ENCODE assay signal across 32 mouse cellular contexts in the genomic region with DNA sequence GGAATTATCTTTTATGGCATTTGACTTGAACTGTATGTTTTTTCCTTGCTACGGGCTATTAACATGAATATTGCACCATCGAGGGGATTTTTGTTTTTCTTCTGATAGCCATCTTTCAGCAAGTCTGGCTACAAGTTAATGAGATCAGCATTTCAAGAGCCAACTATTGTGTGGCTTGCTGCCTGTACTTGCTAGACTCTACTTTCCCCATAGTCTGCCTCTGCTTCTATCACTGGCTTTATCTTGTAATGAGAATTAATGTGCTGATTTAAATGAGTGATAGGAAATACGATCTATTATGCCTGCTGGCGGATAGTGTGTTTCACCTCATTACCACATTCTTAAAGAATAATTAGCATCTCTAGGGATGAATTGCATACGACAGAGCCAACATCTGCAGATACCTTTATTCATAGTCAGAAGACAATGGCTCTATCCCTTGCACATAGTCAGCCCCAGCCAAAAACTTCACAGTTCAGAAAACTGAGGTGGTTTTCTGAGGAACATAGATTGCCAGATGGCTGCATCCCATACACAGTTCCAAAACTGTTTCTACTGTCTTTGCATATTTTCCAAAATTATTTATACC. TPM values are rescaled to one million over a fixed set of nuclear protein-coding genes. Genes with fewer than 3 reads are reported as not detected.
DNase-seq lines count a peak whose midpoint lies in the region; ATAC-seq lines count a peak whose summit lies in the region.
"Had no signal": no experiment of that assay in that cellular context is flagged by ENCODE, and none has a peak within 500 bp of the region (broad histone marks: within the 10 kb centered on the region; RNA-seq: fewer than 3 reads in every experiment).

No protein-coding gene starts in this region.

- H3K9me3 ChIP-seq in forebrain, embryonic 12.5 days, result no peaks in the 10 kb centered on the region
- no peaks in the 10 kb centered on the region for H3K9me3 ChIP-seq in forebrain, embryonic 10.5 days
- H3K9me3 ChIP-seq in kidney, embryonic 14.5 days (ENCODE audit: control insufficient read depth, low read length), result no peaks in the 10 kb centered on the region
- H3K9me3 ChIP-seq: heart, embryonic 12.5 days; liver, embryonic 12.5 days; megakaryocyte, embryonic 14.5 days; midbrain, embryonic 12.5 days; neural tube, embryonic 12.5 days had no signal

- ATAC-seq in forebrain, embryonic 12.5 days (ENCODE audit: low FRiP score), result peak; percentile 36; the same call in 1 of the 2 replicates
- ATAC-seq in kidney, embryonic 14.5 days (ENCODE audit: low FRiP score, low TSS enrichment), result no peak
- ATAC-seq: activated CD4-positive, CD25-positive, alpha-beta regulatory T cell, adult 4 months; CD4-positive, CD25-positive, alpha-beta regulatory T cell, adult 4 months; inflammation-experienced regulatory T-cells, adult 6 months; liver, embryonic 12.5 days; liver, postnatal 0 days had no signal

- H3K36me3 ChIP-seq in forebrain, embryonic 12.5 days (replicated peaks), result no peaks in the 10 kb centered on the region
- no peaks in the 10 kb centered on the region for H3K36me3 ChIP-seq in forebrain, embryonic 10.5 days (replicated peaks)
- H3K36me3 ChIP-seq in kidney, embryonic 14.5 days (ENCODE audit: control insufficient read depth, insufficient read depth, low read length), result no peaks in the 10 kb centered on the region
- H3K36me3 ChIP-seq: heart, embryonic 12.5 days; liver, embryonic 12.5 days; midbrain, embryonic 12.5 days; neural tube, embryonic 12.5 days had no signal

- no peak overlapping the region for H3K27ac ChIP-seq in forebrain, embryonic 12.5 days
- no peak overlapping the region for H3K27ac ChIP-seq in forebrain, embryonic 10.5 days
- no peak overlapping the region for H3K27ac ChIP-seq in kidney, embryonic 14.5 days (ENCODE audit: low read depth, low read length)
- H3K27ac ChIP-seq: heart, adult 2 months; hindbrain, embryonic 14.5 days; liver, embryonic 12.5 days; midbrain, embryonic 12.5 days; neural tube, embryonic 12.5 days; stomach, postnatal 0 days had no signal

- no peaks in the 10 kb centered on the region for H3K4me1 ChIP-seq in forebrain, embryonic 12.5 days
- peaks cover 8% of the 10 kb centered on the region for H3K4me1 ChIP-seq in forebrain, embryonic 10.5 days
- 0 out of 2 replicates have a peak, but pooled peaks cover 3% of the 10 kb centered on the region for H3K4me1 ChIP-seq in kidney, embryonic 14.5 days (ENCODE audit: control insufficient read depth, insufficient read depth, low read length)
- H3K4me1 ChIP-seq: liver, embryonic 12.5 days; megakaryocyte, embryonic 14.5 days; midbrain, embryonic 12.5 days; neural tube, embryonic 12.5 days had no signal

- intact Hi-C loops in gastrocnemius, postnatal 14 days (cut with DNase I; ENCODE audit: low total_unique reads), result no loop called here

- no peak overlapping the region for H3K4me3 ChIP-seq in forebrain, embryonic 12.5 days (replicated peaks)
- no peak overlapping the region for H3K4me3 ChIP-seq in forebrain, embryonic 10.5 days
- H3K4me3 ChIP-seq in kidney, embryonic 14.5 days (ENCODE audit: low read length), result no peak overlapping the region
- H3K4me3 ChIP-seq: heart, adult 2 months; heart, embryonic 12.5 days; liver, embryonic 12.5 days; megakaryocyte, embryonic 14.5 days; midbrain, embryonic 12.5 days; myocyte; neural tube, embryonic 12.5 days had no signal

- WGBS in forebrain, embryonic 12.5 days, result 49% methylated on average over 5 of the region's 5 CpGs
- 78% methylated on average over 5 of the region's 5 CpGs for WGBS in forebrain, embryonic 10.5 days
- WGBS in kidney, embryonic 14.5 days, result 54% methylated on average over 5 of the region's 5 CpGs

- no peaks in the 10 kb centered on the region for H3K27me3 ChIP-seq in forebrain, embryonic 12.5 days
- no peaks in the 10 kb centered on the region for H3K27me3 ChIP-seq in forebrain, embryonic 10.5 days (ENCODE audit: poor library complexity, severe bottlenecking)
- H3K27me3 ChIP-seq in kidney, embryonic 14.5 days (ENCODE audit: control insufficient read depth, insufficient read depth, low read length), result no peaks in the 10 kb centered on the region
- H3K27me3 ChIP-seq: heart, embryonic 12.5 days; liver, embryonic 12.5 days; megakaryocyte, embryonic 14.5 days; midbrain, embryonic 12.5 days; neural tube, embryonic 12.5 days had no signal

- H3K4me2 ChIP-seq in forebrain, embryonic 12.5 days, result no peak overlapping the region
- no peak overlapping the region for H3K4me2 ChIP-seq in kidney, embryonic 14.5 days (replicated peaks; ENCODE audit: low read depth, low read length)
- H3K4me2 ChIP-seq: heart, embryonic 12.5 days; hindbrain, embryonic 14.5 days; liver, embryonic 12.5 days; midbrain, embryonic 12.5 days; neural tube, embryonic 12.5 days had no signal

- no peak overlapping the region for H3K9ac ChIP-seq in forebrain, embryonic 12.5 days
- H3K9ac ChIP-seq in kidney, embryonic 14.5 days (ENCODE audit: low read depth, low read length), result no peak overlapping the region
- H3K9ac ChIP-seq: heart, embryonic 12.5 days; hindbrain, embryonic 14.5 days; liver, embryonic 12.5 days; liver, postnatal 0 days; midbrain, embryonic 12.5 days; neural tube, embryonic 12.5 days had no signal

- DNase-seq in forebrain, embryonic 10.5 days (ENCODE audit: extremely low spot score, low spot score), result no peak
- DNase-seq in Muller cell, postnatal 12 days (ENCODE audit: inconsistent ontology term), result peak; percentile 59
- DNase-seq in fibroblast of lung, adult 2 months (ENCODE audit: low read depth), result peak; percentile 16
- DNase-seq in gonadal fat pad, adult 2 months (ENCODE audit: low read depth), result peak; percentile 68
- no peak for DNase-seq in gastrocnemius, postnatal 14 days
- DNase-seq: adrenal gland, adult 2 months; cerebellum, adult 8-10 months; cerebellum, postnatal 25 days; gastrocnemius, postnatal 36 days; heart, adult 2 months; heart, postnatal 4 days; kidney, adult 18-20 months; kidney, postnatal 36 days; layer of hippocampus, postnatal 36 days; left cerebral cortex, postnatal 4 days; liver, postnatal 0 days; right cerebral cortex, postnatal 4 days; thymus, adult 18-20 months; thymus, postnatal 25 days had no signal

RNA-seq across cellular contexts. Expression of a gene that starts 33.7 kb away (rescaled TPM):
- polyA plus RNA-seq in forebrain, embryonic 12.5 days (2016; fragmentation: Nextera tagmentation; extraction: Ambion mirVana), result 4.9 and 8.1 TPM in 2 replicates
- 9.1 and 10.5 TPM in 2 replicates for polyA plus RNA-seq in forebrain, embryonic 10.5 days (2016; fragmentation: Nextera tagmentation; extraction: Ambion mirVana)
- 2.9 and 3.0 TPM in 2 replicates for polyA plus RNA-seq in gonadal fat pad, adult 2 months (2012; rRNA removed)
- 10 to 100 TPM in 1 of 2 experiments, 1 to 10 TPM in 1; 9.3 to 10.9 TPM for total RNA-seq in gastrocnemius, postnatal 14 days (2021)
- 34.0 and 40.2 TPM in 2 replicates for polyA plus RNA-seq in kidney, embryonic 14.5 days (2014; fragmentation: Nextera tagmentation; extraction: Ambion mirVana)
- polyA plus RNA-seq: activated CD4-positive, CD25-positive, alpha-beta regulatory T cell, adult 4 months; CD4-positive, CD25-positive, alpha-beta regulatory T cell, adult 4 months had no signal

Comparison
In these comparisons a context has a peak if more than half of its experiments do, and no peak if none do; other contexts are left out.
1. DNase-seq: peak in Muller cell, postnatal 12 days (single experiment), fibroblast of lung, adult 2 months (single experiment) and gonadal fat pad, adult 2 months (single experiment); none in forebrain, embryonic 10.5 days (single experiment) and gastrocnemius, postnatal 14 days (single experiment).